Mouse (Mus musculus) heart, embryonic 13.5 days (tissue): ENCODE measurements around the gene Fam181a. TPM values are rescaled to one million over a fixed set of nuclear protein-coding genes. Genes with fewer than 3 reads are reported as not detected.

ENCODE experiments used
- ATAC-seq: fragments of 200-750 bp; cut with Nextera tagmentation; 2 replicates; pipeline ENCODE4 v1.8.0; 2017; ENCODE audit warnings: moderate TSS enrichment; ENCODE audit not compliant: insufficient number of reproducible peaks, low FRiP score, low TSS enrichment; ENCODE audit errors: extremely low read depth
- H3K27ac ChIP-seq: fragments of 300-500 bp; sonication (generic); replicated peaks from 2 replicates; pipeline ENCODE4 v1.5.1; 2015; ENCODE audit warnings: moderate library complexity, mild to moderate bottlenecking, inconsistent platforms
- H3K27me3 ChIP-seq: fragments of 300-500 bp; sonication (generic); replicated peaks from 2 replicates; pipeline ENCODE4 v1.6.1; 2015; ENCODE audit warnings: mild to moderate bottlenecking, inconsistent platforms
- H3K36me3 ChIP-seq: fragments of 300-500 bp; sonication (generic); 2 replicates; pipeline ENCODE4 v1.6.1; 2015; ENCODE audit warnings: mild to moderate bottlenecking, inconsistent platforms
- H3K4me1 ChIP-seq: fragments of 300-500 bp; sonication (generic); 2 replicates; pipeline ENCODE4 v1.6.1; 2015; ENCODE audit warnings: inconsistent platforms
- H3K4me2 ChIP-seq: fragments of 300-500 bp; sonication (generic); 2 replicates; pipeline ENCODE4 v1.6.1; 2015; ENCODE audit warnings: inconsistent platforms, mild to moderate bottlenecking, moderate library complexity
- H3K4me3 ChIP-seq: fragments of 300-500 bp; sonication (generic); 2 replicates; pipeline ENCODE4 v1.5.1; 2015; ENCODE audit warnings: moderate library complexity, mild to moderate bottlenecking, inconsistent platforms
- H3K9ac ChIP-seq: fragments of 300-500 bp; sonication (generic); 2 replicates; pipeline ENCODE4 v1.6.1; 2015; ENCODE audit warnings: inconsistent platforms, mild to moderate bottlenecking, moderate library complexity
- H3K9me3 ChIP-seq: fragments of 300-500 bp; sonication (generic); 2 replicates; pipeline ENCODE4 v1.6.1; 2016; ENCODE audit warnings: inconsistent platforms
- WGBS: fragments of 180-500 bp; shearing (Covaris S2); methylation state at CpG from one replicate; pipeline ENCODE4 v1.1.7; 2015; ENCODE audit warnings: mixed read lengths; 5-methylcytosine and 5-hydroxymethylcytosine counted together
- polyA plus RNA-seq: library from polyadenylated mRNA; unstranded; fragments of >200 nt; fragmentation: Nextera tagmentation; extraction: Ambion mirVana; gene quantifications from 2 replicates; pipeline ENCODE4 v1.2.1, GENCODE M21; 2015

The Fam181a gene
- not detected in 2 replicates for polyA plus RNA-seq

- no peaks in the 10 kb centered on the region for H3K9me3 ChIP-seq
- ATAC-seq: no peak
- H3K4me3 ChIP-seq: no peak within 1 kb of the TSS
- H3K4me2 ChIP-seq: no peak within 1 kb of the TSS
- no peak within 1 kb of the TSS for H3K27ac ChIP-seq
- H3K36me3 ChIP-seq: no peaks in the 10 kb centered on the region
- peaks cover 12% of the 10 kb centered on the region for H3K4me1 ChIP-seq
- whole genome bisulfite sequencing: 50% methylated on average over 2 of the region's 2 CpGs
- peaks cover 39% of the 10 kb centered on the region for H3K27me3 ChIP-seq
- H3K9ac ChIP-seq: no peak within 1 kb of the TSS
These were observed at the start of gene Fam181a for GRCm38 (mm10) chr12:103310744-103311267. TSS of gene Fam181a (plus strand) at chr12:103310975.

- Histone ChIP-seq H3K4me1 (no peaks in the 10 kb centered on the region), H3K9me3 (no peaks in the 10 kb centered on the region), H3K36me3 (no peaks in the 10 kb centered on the region), H3K27ac (no peak overlapping the region), H3K27me3 (no peaks in the 10 kb centered on the region), H3K9ac (no peak overlapping the region), H3K4me2 (no peak overlapping the region), H3K4me3 (no peak overlapping the region)
- no peak for ATAC-seq
- 60% methylated on average over 13 of the region's 13 CpGs for WGBS
These were observed 48.5 kb upstream of the Fam181a start for GRCm38 (mm10) chr12:103262017-103262865.

DNA sequence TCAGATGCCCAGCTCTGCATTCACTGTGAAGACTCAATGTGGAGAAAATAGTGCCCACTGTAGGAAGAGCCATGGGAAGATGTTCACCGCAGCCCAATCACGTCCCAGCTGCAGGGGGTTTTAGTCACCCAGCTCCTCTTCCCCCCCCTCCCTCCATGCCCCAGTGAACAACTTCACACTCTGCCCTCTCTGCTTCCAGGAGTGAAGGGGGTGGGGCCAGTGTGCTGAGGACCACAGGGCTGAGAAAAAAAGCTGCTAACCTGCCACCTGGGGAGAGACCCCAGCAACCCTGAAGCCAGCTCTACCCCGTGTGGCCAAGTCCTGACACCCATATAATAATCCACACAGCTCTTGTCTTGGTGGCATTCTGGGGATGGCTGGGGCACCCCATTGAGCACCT is 44.2 kb upstream of the Fam181a start:
- 21% methylated on average over 3 of the region's 3 CpGs for WGBS
- Histone ChIP-seq H3K36me3 (no peaks in the 10 kb centered on the region), H3K27me3 (no peaks in the 10 kb centered on the region), H3K27ac (no peak overlapping the region), H3K9ac (no peak overlapping the region), H3K9me3 (no peaks in the 10 kb centered on the region), H3K4me2 (no peak overlapping the region), H3K4me3 (no peak overlapping the region), H3K4me1 (no peaks in the 10 kb centered on the region)
- no peak for ATAC-seq

DNA sequence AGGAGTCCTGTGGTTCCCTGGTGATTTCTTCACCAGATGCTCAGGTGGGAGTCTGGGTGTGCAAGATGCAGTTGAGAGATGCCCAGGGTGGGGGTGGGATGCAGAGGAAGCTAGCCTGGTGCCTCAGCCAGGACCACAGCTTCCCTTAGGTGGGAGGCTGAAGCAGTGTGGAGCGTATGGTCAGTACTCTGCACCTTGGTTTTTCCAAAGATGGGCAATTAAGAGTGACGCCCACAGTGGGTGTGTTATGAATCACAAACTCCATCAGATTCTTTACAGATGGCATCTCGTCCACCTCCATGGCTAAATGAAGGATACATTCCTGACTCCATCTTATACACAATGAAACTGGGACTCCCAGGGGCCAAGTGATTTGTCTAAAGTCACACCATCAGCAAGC is 38.6 kb upstream of the Fam181a start:
- no peak for ATAC-seq
- WGBS: 69% methylated on average over 3 of the region's 3 CpGs
- no peaks in the 10 kb centered on the region for H3K4me1 ChIP-seq
- H3K27ac ChIP-seq: no peak overlapping the region
- H3K36me3 ChIP-seq: no peaks in the 10 kb centered on the region
- H3K4me3 ChIP-seq: no peak overlapping the region
- no peak overlapping the region for H3K4me2 ChIP-seq
- H3K27me3 ChIP-seq: no peaks in the 10 kb centered on the region
- H3K9me3 ChIP-seq: no peaks in the 10 kb centered on the region
- no peak overlapping the region for H3K9ac ChIP-seq

DNA sequence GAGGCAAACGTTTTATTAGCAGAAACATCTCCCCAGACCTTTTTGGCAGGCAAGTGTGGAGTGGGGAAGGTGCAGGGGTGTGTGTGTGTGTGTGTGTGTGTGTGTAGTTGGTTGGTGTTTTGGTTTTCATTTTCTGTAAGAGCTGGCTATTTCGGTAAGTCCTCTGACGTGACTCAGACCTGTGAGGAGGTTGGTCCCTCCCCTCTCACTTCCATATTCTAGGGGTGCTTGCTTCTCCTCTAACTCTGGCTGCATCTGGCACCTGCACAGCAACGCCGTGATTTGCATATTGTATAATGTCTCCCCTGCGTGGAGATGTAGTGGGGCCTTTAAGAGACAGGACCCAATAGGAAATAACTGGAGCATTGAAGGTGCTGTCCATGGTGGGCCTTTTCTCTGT is 37.7 kb upstream of the Fam181a start:
- ATAC-seq: no peak
- H3K9me3 ChIP-seq: no peaks in the 10 kb centered on the region

GRCm38 (mm10) chr12:103273732-103274131 is 37.0 kb upstream of the Fam181a start:
- no peak for ATAC-seq
- 79% methylated on average over 2 of the region's 2 CpGs for WGBS
- no peaks in the 10 kb centered on the region for H3K27me3 ChIP-seq

More for the DNA sequence above, 37.7 kb upstream of the Fam181a start:
- Histone ChIP-seq H3K27ac (no peak overlapping the region), H3K27me3 (no peaks in the 10 kb centered on the region), H3K36me3 (no peaks in the 10 kb centered on the region), H3K4me2 (no peak overlapping the region), H3K4me3 (no peak overlapping the region), H3K9ac (no peak overlapping the region), H3K4me1 (no peaks in the 10 kb centered on the region)
- WGBS: 52% methylated on average over 6 of the region's 6 CpGs

GRCm38 (mm10) chr12:103276422-103276821 is 34.4 kb upstream of the Fam181a start:
- H3K9me3 ChIP-seq: no peaks in the 10 kb centered on the region
- H3K27me3 ChIP-seq: 0 out of 2 replicates have a peak, but pooled peaks cover 3% of the 10 kb centered on the region
- no peak overlapping the region for H3K27ac ChIP-seq
- no peak overlapping the region for H3K9ac ChIP-seq
- no peak overlapping the region for H3K4me3 ChIP-seq
- WGBS: 64% methylated on average over 4 of the region's 4 CpGs
- no peak for ATAC-seq
- no peaks in the 10 kb centered on the region for H3K4me1 ChIP-seq
- H3K4me2 ChIP-seq: no peak overlapping the region
- no peaks in the 10 kb centered on the region for H3K36me3 ChIP-seq

More at GRCm38 (mm10) chr12:103273732-103274131, 37.0 kb upstream of the Fam181a start:
- H3K27ac ChIP-seq: no peak overlapping the region
- H3K9me3 ChIP-seq: no peaks in the 10 kb centered on the region
- H3K4me1 ChIP-seq: no peaks in the 10 kb centered on the region
- no peak overlapping the region for H3K4me2 ChIP-seq
- no peak overlapping the region for H3K4me3 ChIP-seq
- H3K36me3 ChIP-seq: no peaks in the 10 kb centered on the region
- no peak overlapping the region for H3K9ac ChIP-seq

GRCm38 (mm10) chr12:103281491-103281890 is 29.3 kb upstream of the Fam181a start:
- H3K9ac ChIP-seq: no peak overlapping the region
- H3K27ac ChIP-seq: no peak overlapping the region
- no peaks in the 10 kb centered on the region for H3K36me3 ChIP-seq
- H3K27me3 ChIP-seq: peaks cover 6% of the 10 kb centered on the region; the same call in 1 of the 2 replicates
- no peak overlapping the region for H3K4me3 ChIP-seq
- H3K4me1 ChIP-seq: no peaks in the 10 kb centered on the region
- ATAC-seq: no peak
- 45% methylated on average over 2 of the region's 2 CpGs for WGBS
- H3K4me2 ChIP-seq: no peak overlapping the region
- H3K9me3 ChIP-seq: no peaks in the 10 kb centered on the region

GRCm38 (mm10) chr12:103281912-103282311 is 28.9 kb upstream of the Fam181a start:
- Histone ChIP-seq H3K4me1 (no peaks in the 10 kb centered on the region), H3K9me3 (no peaks in the 10 kb centered on the region), H3K36me3 (no peaks in the 10 kb centered on the region), H3K4me3 (no peak overlapping the region), H3K4me2 (no peak overlapping the region), H3K9ac (no peak overlapping the region), H3K27me3 (peaks cover 6% of the 10 kb centered on the region; the same call in 1 of the 2 replicates), H3K27ac (no peak overlapping the region)
- 36% methylated on average over 4 of the region's 4 CpGs for WGBS
- no peak for ATAC-seq

DNA sequence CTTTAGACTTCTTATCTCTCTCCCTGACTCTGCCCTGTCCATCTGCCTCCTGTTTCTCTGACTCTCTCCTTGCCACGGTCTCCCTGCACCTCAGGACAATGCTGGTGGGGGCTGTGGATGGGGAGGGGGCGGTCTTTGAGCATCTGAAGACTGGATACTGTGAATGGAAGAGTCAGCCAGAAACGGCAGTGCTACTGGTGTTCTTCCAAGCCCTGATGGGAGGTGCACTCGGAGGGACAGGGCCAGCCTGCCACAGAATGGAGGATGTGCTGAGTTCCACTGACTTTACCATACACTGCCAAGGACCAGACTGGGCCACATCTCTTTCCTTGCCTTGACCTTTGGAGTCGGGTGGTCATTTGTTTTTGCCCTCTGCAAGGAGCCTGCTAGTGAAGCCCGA is 27.8 kb upstream of the Fam181a start:
- Histone ChIP-seq H3K4me2 (no peak overlapping the region), H3K27me3 (peaks cover 6% of the 10 kb centered on the region; the same call in 1 of the 2 replicates), H3K36me3 (no peaks in the 10 kb centered on the region), H3K9me3 (no peaks in the 10 kb centered on the region), H3K4me3 (no peak overlapping the region), H3K4me1 (no peaks in the 10 kb centered on the region), H3K9ac (no peak overlapping the region), H3K27ac (no peak overlapping the region)
- 55% methylated on average over 6 of the region's 6 CpGs for WGBS
- ATAC-seq: no peak

- Histone ChIP-seq H3K4me2 (no peak overlapping the region), H3K27me3 (peaks cover 6% of the 10 kb centered on the region; the same call in 1 of the 2 replicates), H3K9ac (no peak overlapping the region), H3K9me3 (no peaks in the 10 kb centered on the region), H3K4me3 (no peak overlapping the region), H3K27ac (no peak overlapping the region), H3K4me1 (no peaks in the 10 kb centered on the region), H3K36me3 (no peaks in the 10 kb centered on the region)
- ATAC-seq: no peak
- 57% methylated on average over 3 of the region's 3 CpGs for WGBS
These were observed 27.4 kb upstream of the Fam181a start for GRCm38 (mm10) chr12:103283411-103283810.
